Mouse (Mus musculus): Measurements from ENCODE around the gene Speer3. TPM values are rescaled to one million over a fixed set of nuclear protein-coding genes. Genes with fewer than 3 reads are reported as not detected.

Gene Speer3
- total RNA-seq (2023) = not detected in 2 replicates

DNA sequence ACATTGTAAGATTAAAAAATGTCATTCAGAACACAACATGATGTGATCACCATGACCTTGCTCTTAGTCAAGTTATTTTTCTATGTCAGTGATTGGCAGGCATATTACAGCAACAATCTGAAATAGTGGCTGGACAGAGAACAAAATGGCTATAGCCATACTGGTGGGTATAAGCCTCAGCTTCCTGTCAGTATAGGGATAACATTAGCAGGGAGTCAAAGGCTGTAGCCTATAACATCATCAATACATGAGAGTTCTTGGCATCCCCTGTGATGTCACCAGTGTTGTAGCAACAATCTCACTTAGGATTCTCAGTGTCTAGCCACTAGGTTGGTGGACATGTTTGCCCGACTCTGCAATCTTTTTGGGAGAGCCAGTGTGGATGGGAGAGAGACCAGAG lies at the start of gene Speer3:
Gene Speer3 (plus strand): TSS at position 301 of the 400 bp plus-strand sequence.

Other genes starting within 250 kb of the Speer3 start
- not detected in 2 replicates for gene Sema3e, start 233.7 kb downstream of the Speer3 start, total RNA-seq (2023)